Mouse (Mus musculus): ENCODE results near the gene Pou3f3. TPM values are rescaled to one million over a fixed set of nuclear protein-coding genes. Genes with fewer than 3 reads are reported as not detected.

Pou3f3 gene
- polyA plus RNA-seq, 1 experiment from 2014 or later: not detected

DNA sequence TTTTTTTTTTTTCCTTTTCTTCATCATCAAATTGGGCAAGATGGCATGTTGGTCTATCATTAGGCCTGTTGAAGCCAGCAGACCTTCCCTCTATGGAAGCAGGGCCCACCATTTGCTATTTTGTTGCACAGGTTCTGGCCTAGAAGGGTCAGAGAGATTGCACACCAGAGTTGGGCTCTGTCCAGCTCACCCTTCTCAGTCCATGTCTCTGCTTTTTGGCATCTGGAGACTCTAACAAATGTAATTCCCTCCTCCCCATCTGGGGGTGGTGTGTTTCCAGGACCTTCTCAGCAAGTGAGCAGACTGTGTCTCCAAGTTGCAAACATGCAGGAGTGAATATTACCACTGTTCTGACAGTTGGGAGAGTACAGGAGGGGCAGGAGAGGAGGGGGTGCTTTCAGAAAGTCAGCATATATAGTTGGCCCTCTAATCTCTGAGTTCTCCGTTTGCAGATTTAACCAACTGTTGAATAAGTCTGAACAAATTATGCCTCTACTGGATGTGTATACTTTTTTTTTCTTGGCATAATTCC lies 28.3 kb downstream of the Pou3f3 start:
- ATAC-seq (ENCODE audit: insufficient number of reproducible peaks, insufficient read depth, low FRiP score, low read depth): no peak
- H3K27me3 ChIP-seq (ENCODE audit: control insufficient read depth, insufficient read depth, low read length): peaks cover 17% of the 10 kb centered on the region

DNA sequence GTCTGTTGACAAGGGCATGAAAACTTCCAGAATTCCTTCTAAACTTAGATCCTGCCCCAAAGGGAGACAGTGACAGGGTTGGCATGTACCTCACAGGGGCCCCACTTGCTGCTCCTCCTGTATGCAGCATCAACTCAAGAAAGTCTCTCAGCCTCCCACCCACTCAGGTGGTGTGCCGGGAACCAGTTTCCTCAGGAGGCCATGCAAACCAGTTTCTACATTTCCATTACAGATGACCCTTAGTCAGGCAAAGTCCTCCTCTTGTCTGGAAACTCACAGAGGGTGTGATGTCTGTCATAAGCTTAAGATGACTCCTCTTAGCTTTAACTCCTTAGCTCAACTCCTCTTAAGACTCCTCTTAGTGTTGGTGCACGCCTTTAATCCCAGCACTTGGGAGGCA lies 29.3 kb downstream of the Pou3f3 start:
- H3K27ac ChIP-seq (replicated peaks in 1 of 2; ENCODE audit: control insufficient read depth in 1 of 2, insufficient read depth in 1 of 2, low read depth in 2 of 2, low read length in 2 of 2): no peak overlapping the region
- no peak overlapping the region for H3K4me2 ChIP-seq (ENCODE audit: low read length)
- no peak for ATAC-seq (ENCODE audit: insufficient number of reproducible peaks, insufficient read depth, low FRiP score, low read depth)
- H3K4me1 ChIP-seq (ENCODE audit: control insufficient read depth in 2 of 2, insufficient read depth in 2 of 2, low read length in 2 of 2): peaks cover 7 to 9% of the 10 kb centered on the region in 2 experiments; a peak in 3 of 4 replicates
- no peaks in the 10 kb centered on the region for H3K9me3 ChIP-seq (ENCODE audit: control insufficient read depth, low read length)
- no peaks in the 10 kb centered on the region for H3K36me3 ChIP-seq (ENCODE audit: control insufficient read depth, insufficient read depth, low read length)
- H3K27me3 ChIP-seq (ENCODE audit: control insufficient read depth, insufficient read depth, low read length): peaks cover 12% of the 10 kb centered on the region
- no peak overlapping the region for H3K9ac ChIP-seq (ENCODE audit: low read length)
- WGBS: 60% methylated on average over 2 of the region's 2 CpGs
- H3K4me3 ChIP-seq (ENCODE audit: control insufficient read depth in 1 of 2, insufficient read depth in 1 of 2, low read depth in 1 of 2, low read length in 2 of 2): no peak overlapping the region

More for the DNA sequence above, 28.3 kb downstream of the Pou3f3 start:
- H3K9ac ChIP-seq (ENCODE audit: low read length): no peak overlapping the region
- H3K27ac ChIP-seq (replicated peaks in 1 of 2; ENCODE audit: control insufficient read depth in 1 of 2, insufficient read depth in 1 of 2, low read depth in 2 of 2, low read length in 2 of 2): no peak overlapping the region
- no peaks in the 10 kb centered on the region for H3K9me3 ChIP-seq (ENCODE audit: control insufficient read depth, low read length)
- H3K4me3 ChIP-seq (ENCODE audit: control insufficient read depth in 1 of 2, insufficient read depth in 1 of 2, low read depth in 1 of 2, low read length in 2 of 2): no peak overlapping the region
- peaks cover 7 to 9% of the 10 kb centered on the region in 2 experiments; a peak in 3 of 4 replicates for H3K4me1 ChIP-seq (ENCODE audit: control insufficient read depth in 2 of 2, insufficient read depth in 2 of 2, low read length in 2 of 2)
- no peaks in the 10 kb centered on the region for H3K36me3 ChIP-seq (ENCODE audit: control insufficient read depth, insufficient read depth, low read length)
- 83% methylated on average over 1 of the region's 1 CpGs for WGBS
- H3K4me2 ChIP-seq (ENCODE audit: low read length): no peak overlapping the region

GRCm38 (mm10) chr1:42727161-42727560 lies 31.6 kb downstream of the Pou3f3 start:
- WGBS: 67% methylated on average over 5 of the region's 5 CpGs
- Histone ChIP-seq H3K27me3 (ENCODE audit: control insufficient read depth, insufficient read depth, low read length) (0 out of 2 replicates have a peak, but pooled peaks cover 3% of the 10 kb centered on the region), H3K9ac (ENCODE audit: low read length) (no peak overlapping the region), H3K36me3 (ENCODE audit: control insufficient read depth, insufficient read depth, low read length) (no peaks in the 10 kb centered on the region), H3K4me1 (ENCODE audit: control insufficient read depth in 2 of 2, insufficient read depth in 2 of 2, low read length in 2 of 2) (peaks cover 7 to 9% of the 10 kb centered on the region in 2 experiments; a peak in 3 of 4 replicates), H3K4me3 (ENCODE audit: control insufficient read depth in 1 of 2, insufficient read depth in 1 of 2, low read depth in 1 of 2, low read length in 2 of 2) (no peak overlapping the region), H3K9me3 (ENCODE audit: control insufficient read depth, low read length) (no peaks in the 10 kb centered on the region), H3K4me2 (ENCODE audit: low read length) (no peak overlapping the region), H3K27ac (replicated peaks in 1 of 2; ENCODE audit: control insufficient read depth in 1 of 2, insufficient read depth in 1 of 2, low read depth in 2 of 2, low read length in 2 of 2) (no peak overlapping the region)
- ATAC-seq (ENCODE audit: insufficient number of reproducible peaks, insufficient read depth, low FRiP score, low read depth): no peak

- no peak overlapping the region for H3K4me2 ChIP-seq (ENCODE audit: low read length)
These were observed 32.1 kb downstream of the Pou3f3 start for GRCm38 (mm10) chr1:42727676-42728075.

GRCm38 (mm10) chr1:42741383-42742241 lies 46.0 kb downstream of the Pou3f3 start:
- no peaks in the 10 kb centered on the region for H3K27me3 ChIP-seq (ENCODE audit: control insufficient read depth, insufficient read depth, low read length)
- H3K4me2 ChIP-seq (ENCODE audit: low read length): no peak overlapping the region
- H3K27ac ChIP-seq (replicated peaks in 1 of 2; ENCODE audit: control insufficient read depth in 1 of 2, insufficient read depth in 1 of 2, low read depth in 2 of 2, low read length in 2 of 2): no peak overlapping the region
- no peak overlapping the region for H3K4me3 ChIP-seq (ENCODE audit: control insufficient read depth in 1 of 2, insufficient read depth in 1 of 2, low read depth in 1 of 2, low read length in 2 of 2)
- H3K9me3 ChIP-seq (ENCODE audit: control insufficient read depth, low read length): 0 out of 2 replicates have a peak, but pooled peaks cover 2% of the 10 kb centered on the region
- no peak for ATAC-seq (ENCODE audit: insufficient number of reproducible peaks, insufficient read depth, low FRiP score, low read depth)
- no peak overlapping the region for H3K9ac ChIP-seq (ENCODE audit: low read length)
- 71% methylated on average over 16 of the region's 16 CpGs for WGBS
- no peaks in the 10 kb centered on the region for H3K4me1 ChIP-seq (ENCODE audit: control insufficient read depth in 2 of 2, insufficient read depth in 2 of 2, low read length in 2 of 2)
- H3K36me3 ChIP-seq (ENCODE audit: control insufficient read depth, insufficient read depth, low read length): no peaks in the 10 kb centered on the region

More at GRCm38 (mm10) chr1:42727676-42728075, 32.1 kb downstream of the Pou3f3 start:
- Histone ChIP-seq H3K9me3 (ENCODE audit: control insufficient read depth, low read length) (no peaks in the 10 kb centered on the region), H3K4me3 (ENCODE audit: control insufficient read depth in 1 of 2, insufficient read depth in 1 of 2, low read depth in 1 of 2, low read length in 2 of 2) (no peak overlapping the region), H3K9ac (ENCODE audit: low read length) (no peak overlapping the region), H3K4me1 (ENCODE audit: control insufficient read depth in 2 of 2, insufficient read depth in 2 of 2, low read length in 2 of 2) (peaks cover 7 to 9% of the 10 kb centered on the region in 2 experiments; a peak in 3 of 4 replicates), H3K27ac (replicated peaks in 1 of 2; ENCODE audit: control insufficient read depth in 1 of 2, insufficient read depth in 1 of 2, low read depth in 2 of 2, low read length in 2 of 2) (no peak overlapping the region), H3K36me3 (ENCODE audit: control insufficient read depth, insufficient read depth, low read length) (no peaks in the 10 kb centered on the region), H3K27me3 (ENCODE audit: control insufficient read depth, insufficient read depth, low read length) (0 out of 2 replicates have a peak, but pooled peaks cover 3% of the 10 kb centered on the region)
- WGBS: 81% methylated on average over 7 of the region's 7 CpGs
- ATAC-seq (ENCODE audit: insufficient number of reproducible peaks, insufficient read depth, low FRiP score, low read depth): no peak

- no peaks in the 10 kb centered on the region for H3K27me3 ChIP-seq (ENCODE audit: control insufficient read depth, insufficient read depth, low read length)
- 70% methylated on average over 4 of the region's 4 CpGs for WGBS
- H3K4me3 ChIP-seq (ENCODE audit: control insufficient read depth in 1 of 2, insufficient read depth in 1 of 2, low read depth in 1 of 2, low read length in 2 of 2): no peak overlapping the region
- H3K4me2 ChIP-seq (ENCODE audit: low read length): no peak overlapping the region
- no peak overlapping the region for H3K27ac ChIP-seq (replicated peaks in 1 of 2; ENCODE audit: control insufficient read depth in 1 of 2, insufficient read depth in 1 of 2, low read depth in 2 of 2, low read length in 2 of 2)
- no peak overlapping the region for H3K9ac ChIP-seq (ENCODE audit: low read length)
- 0 out of 2 replicates have a peak, but pooled peaks cover 2% of the 10 kb centered on the region for H3K9me3 ChIP-seq (ENCODE audit: control insufficient read depth, low read length)
- ATAC-seq (ENCODE audit: insufficient number of reproducible peaks, insufficient read depth, low FRiP score, low read depth): no peak
- H3K4me1 ChIP-seq (ENCODE audit: control insufficient read depth in 2 of 2, insufficient read depth in 2 of 2, low read length in 2 of 2): no peaks in the 10 kb centered on the region
- H3K36me3 ChIP-seq (ENCODE audit: control insufficient read depth, insufficient read depth, low read length): no peaks in the 10 kb centered on the region
These were observed 46.6 kb downstream of the Pou3f3 start for GRCm38 (mm10) chr1:42742242-42742560.

DNA sequence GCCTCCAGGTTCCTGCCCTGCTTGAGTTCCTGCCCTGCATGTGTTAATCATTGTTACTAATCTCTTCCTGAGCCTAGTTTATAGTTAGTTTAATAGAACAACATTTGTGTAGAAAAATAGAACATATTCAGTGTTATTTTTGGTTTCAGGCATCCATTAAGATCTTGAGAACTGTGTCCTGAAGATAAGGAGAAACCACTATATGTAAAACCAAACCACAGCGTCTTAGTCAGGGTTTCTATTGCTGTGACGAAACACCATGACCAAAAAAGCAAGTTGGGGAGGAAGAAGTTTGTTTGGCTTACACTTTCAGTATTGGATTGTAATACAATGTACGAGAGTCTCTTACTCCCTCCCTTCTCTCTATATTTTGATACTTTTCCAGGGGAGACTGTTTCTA lies 49.5 kb downstream of the Pou3f3 start:
- no peak overlapping the region for H3K9ac ChIP-seq (ENCODE audit: low read length)
- no peak overlapping the region for H3K4me3 ChIP-seq (ENCODE audit: control insufficient read depth in 1 of 2, insufficient read depth in 1 of 2, low read depth in 1 of 2, low read length in 2 of 2)
- ATAC-seq (ENCODE audit: insufficient number of reproducible peaks, insufficient read depth, low FRiP score, low read depth): no peak
- WGBS: 65% methylated on average over 3 of the region's 3 CpGs
- H3K4me1 ChIP-seq (ENCODE audit: control insufficient read depth in 2 of 2, insufficient read depth in 2 of 2, low read length in 2 of 2): no peaks in the 10 kb centered on the region
- no peak overlapping the region for H3K27ac ChIP-seq (replicated peaks in 1 of 2; ENCODE audit: control insufficient read depth in 1 of 2, insufficient read depth in 1 of 2, low read depth in 2 of 2, low read length in 2 of 2)
- H3K9me3 ChIP-seq (ENCODE audit: control insufficient read depth, low read length): no peaks in the 10 kb centered on the region
- no peaks in the 10 kb centered on the region for H3K27me3 ChIP-seq (ENCODE audit: control insufficient read depth, insufficient read depth, low read length)
- H3K4me2 ChIP-seq (ENCODE audit: low read length): no peak overlapping the region
- no peaks in the 10 kb centered on the region for H3K36me3 ChIP-seq (ENCODE audit: control insufficient read depth, insufficient read depth, low read length)

Data from heart, embryonic 14.5 days (tissue).